Mouse (Mus musculus) cerebellum, postnatal 25 days (tissue): ENCODE measurements at regions not wholly inside any gene's neighbourhood (a gene's known extent, or its start where the extent isn't known, plus 50 kb on each side); places are given as distances from the start of the nearest gene placed in this dataset.

ENCODE experiments used
- DNase-seq, 2 experiments: peaks; one replicate each; pipeline ENCODE4 v3.0.0; 2021; ENCODE audit warnings: mixed read lengths in 2 of 2

DNA sequence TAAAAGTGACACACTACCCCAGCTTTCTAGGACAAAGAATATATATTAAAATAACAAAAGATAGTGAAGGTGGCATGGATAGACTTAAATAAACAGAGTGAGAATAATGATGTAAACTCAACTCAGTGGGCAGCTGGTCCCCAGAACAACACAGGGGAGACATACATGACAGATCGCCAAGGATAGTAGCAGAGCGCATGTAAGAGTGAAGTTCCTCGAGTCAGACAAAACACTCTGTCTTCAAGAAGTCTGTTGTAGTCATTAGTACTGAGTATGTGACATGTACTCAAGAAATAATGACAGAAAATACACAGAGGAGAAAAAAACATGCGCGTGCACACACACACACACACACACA, 74.8 kb upstream of the Stxbp5l start:
- no peak for DNase-seq

DNA sequence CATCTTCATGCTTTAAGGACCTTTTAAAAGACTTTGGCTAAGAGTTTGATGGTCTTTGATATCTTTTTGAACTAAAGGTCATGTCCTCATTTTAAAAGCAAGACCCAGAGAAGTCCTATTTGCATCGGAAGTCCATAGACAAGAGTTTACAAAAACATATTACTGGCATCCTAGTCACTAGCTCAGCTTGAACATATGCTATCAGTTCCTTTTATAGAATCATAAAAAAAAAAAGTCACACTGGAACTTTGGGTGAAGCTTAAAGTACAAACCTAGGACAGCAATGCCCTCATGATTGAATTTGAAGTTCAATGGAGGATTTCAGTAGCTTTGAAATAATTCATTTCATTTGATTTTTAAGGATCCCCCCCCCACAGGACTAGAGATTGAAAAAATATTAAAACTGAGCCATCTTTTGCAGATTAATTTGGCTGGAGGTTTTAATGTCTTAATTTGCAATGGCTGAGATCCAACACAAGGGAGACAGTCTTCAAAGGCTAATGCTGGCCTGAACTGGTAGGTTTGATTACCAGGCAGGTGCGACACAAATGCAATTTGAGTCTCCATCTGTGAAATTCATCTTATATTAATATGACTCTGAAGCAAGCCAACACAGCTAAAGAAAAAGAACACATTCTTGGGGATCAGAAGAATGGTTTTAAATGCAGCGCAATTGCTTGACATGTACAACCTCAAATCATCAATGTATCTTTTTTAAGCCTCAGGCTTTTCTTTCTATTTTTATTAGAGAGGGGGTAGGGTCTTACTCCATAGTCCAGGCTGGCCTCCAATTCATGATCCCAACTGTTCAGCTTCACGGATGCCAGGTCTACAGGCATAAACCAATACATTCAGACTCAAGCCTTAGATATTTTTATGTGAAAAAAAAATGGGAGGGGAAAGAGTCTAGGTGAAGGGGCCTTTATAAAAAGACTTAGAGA, 74.1 kb upstream of the Stxbp5l start:
- DNase-seq, result peak; percentile 54 to 68

DNA sequence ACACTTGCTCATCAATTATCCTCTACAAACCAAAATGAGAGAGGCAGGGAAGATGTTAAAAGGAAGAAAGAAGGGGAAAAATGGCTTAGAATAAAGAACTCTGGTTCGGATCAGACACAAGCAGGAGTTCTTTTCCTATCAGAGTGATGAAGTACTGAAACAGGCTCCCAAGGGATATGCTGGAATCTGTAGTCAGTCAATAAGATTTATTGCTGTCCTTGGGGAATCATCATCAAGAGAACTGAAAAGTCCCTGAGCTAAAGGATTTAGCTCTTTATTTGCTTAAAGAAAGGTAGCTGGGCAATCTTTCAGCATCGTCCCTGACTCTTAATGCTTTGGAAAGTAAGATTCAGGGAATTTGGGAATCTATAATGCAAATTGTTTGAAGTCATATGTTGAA, 71.2 kb upstream of the Stxbp5l start:
- no peak for DNase-seq

DNA sequence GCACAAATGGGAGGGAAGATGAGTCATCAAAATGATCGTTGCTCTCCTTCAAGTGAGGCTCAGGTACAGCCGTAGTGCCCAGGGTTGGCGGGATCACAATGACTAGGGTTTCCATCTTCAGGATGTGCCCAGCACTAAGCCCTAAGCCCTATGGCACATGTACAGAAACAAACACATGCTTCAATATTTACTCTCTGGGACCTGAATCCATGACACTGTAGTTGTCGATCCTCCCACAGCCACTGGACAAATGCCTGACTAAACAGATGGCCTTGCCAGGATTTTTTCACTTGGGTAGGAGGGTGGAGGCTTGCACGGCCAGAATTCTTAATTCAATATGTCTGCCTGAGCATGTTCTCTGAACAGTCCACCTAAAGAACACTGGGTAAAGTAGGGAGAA, 65.1 kb upstream of the Stxbp5l start:
- peak; percentile 73 for DNase-seq

DNA sequence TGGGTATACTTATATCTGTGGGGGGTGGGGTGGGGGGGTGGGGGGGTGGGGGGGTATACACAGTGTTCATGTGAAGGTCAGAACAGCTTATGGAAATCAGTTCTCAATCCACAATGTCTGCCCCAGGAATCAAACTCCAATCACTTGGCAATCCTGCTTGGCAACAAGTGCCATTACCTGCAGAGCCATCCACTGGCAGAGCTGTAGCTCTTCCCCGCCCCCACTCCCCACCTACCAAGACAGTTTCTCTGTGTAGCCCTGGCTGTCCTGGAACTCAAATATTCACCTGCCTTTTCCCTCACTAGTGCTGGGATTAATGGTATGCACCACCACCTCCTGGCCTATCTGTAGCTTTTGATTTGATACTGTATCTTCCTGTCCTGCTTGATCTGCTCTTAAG, 61.0 kb upstream of the Stxbp5l start:
- DNase-seq, result peak in 1 of 2 experiments; percentile 59

DNA sequence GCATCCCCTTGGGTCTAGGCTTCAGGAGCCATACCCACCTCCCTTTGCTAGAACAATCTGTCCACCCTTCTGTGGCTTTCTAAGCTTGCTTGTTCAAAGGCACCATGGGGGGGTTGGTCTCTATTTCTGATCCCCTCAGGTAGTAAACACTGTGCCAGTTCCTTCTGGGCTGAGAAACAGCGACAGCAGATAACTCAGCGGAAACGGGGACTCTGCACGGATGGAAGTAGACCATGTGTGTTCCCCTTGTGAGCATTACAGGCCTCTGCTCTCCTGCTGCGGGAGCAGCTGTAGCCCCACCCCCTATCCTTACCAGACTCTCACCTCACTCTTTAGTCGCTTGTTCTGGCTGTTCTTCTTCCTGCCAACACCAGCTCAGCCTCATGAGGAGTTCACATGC, 58.2 kb upstream of the Stxbp5l start:
- peak; percentile 94 for DNase-seq

DNA sequence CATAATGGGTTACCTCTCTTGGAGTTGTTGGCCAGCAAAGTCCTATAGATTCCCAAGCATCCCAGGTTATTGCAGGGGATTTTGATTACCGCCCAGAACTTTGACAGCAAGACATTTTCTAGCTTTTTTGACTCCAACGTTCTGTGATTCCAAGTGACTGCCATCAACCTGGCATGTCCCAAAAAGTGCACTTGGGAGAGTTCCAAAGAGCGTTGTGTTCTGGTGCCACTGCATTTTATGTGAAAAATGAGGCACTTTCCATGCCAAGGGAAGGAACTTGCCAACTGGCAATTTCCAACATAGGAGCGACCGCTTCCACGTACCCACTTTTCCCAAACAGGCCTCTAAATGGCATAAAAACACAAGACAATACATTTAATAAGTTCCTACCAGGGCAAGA, 57.7 kb upstream of the Stxbp5l start:
- peak; percentile 85 to 89 for DNase-seq

DNA sequence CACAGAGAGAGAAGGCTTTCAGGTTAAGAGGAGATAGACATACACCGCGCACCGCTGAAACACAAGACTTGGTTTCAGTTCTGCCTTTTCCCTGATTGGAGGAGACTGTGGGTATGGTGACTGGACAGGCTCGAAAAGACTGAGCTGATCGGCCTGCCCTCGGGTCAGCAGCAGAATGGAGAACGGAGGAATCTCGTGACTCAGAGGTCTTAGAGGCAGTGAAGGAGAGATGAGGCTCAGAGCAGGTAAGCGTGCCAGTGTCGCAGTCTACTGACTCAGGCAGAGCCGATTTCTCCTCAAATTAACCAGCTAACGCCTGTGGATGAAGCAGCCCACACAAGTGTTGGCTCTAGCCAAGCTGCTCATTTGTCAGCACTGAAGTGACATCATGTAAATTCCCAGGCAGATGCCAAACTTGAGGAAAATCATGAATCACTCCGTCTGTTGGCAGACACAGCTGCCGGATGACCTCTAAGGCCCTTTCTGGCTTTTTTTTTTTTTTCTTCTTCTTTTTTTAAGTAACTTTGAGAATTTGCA, 55.9 kb upstream of the Stxbp5l start:
- peak; percentile 52 to 64 for DNase-seq
